Mouse (Mus musculus): ENCODE data around the gene Itih1.

Gene Itih1

GRCm38 (mm10) chr14:30943038-30943437 is at the start of gene Itih1:
Itih1 (minus strand) TSS chr14:30943289.
- DNase-seq (ENCODE audit: low spot score): no peak

- no peak for DNase-seq (ENCODE audit: low spot score)
Observed at GRCm38 (mm10) chr14:30976222-30976621, 33.1 kb upstream of the Itih1 start.

GRCm38 (mm10) chr14:30974204-30974603 is 31.1 kb upstream of the Itih1 start:
- peak; percentile 69 for DNase-seq (ENCODE audit: low spot score)

- no peak for DNase-seq (ENCODE audit: low spot score)
Observed at GRCm38 (mm10) chr14:30960366-30960765, 17.3 kb upstream of the Itih1 start.

GRCm38 (mm10) chr14:30959031-30959430 is 15.9 kb upstream of the Itih1 start:
- DNase-seq (ENCODE audit: low spot score): no peak

GRCm38 (mm10) chr14:30958517-30958916 is 15.4 kb upstream of the Itih1 start:
- DNase-seq (ENCODE audit: low spot score): no peak

GRCm38 (mm10) chr14:30951154-30951825 is 8.2 kb upstream of the Itih1 start, which contains the start of gene Nek4:
Nek4 (plus strand) TSS chr14:30951377.
- DNase-seq (ENCODE audit: low spot score): peak; percentile 88

- no peak for DNase-seq (ENCODE audit: low spot score)
Observed at GRCm38 (mm10) chr14:30949986-30950385, 6.9 kb upstream of the Itih1 start.

GRCm38 (mm10) chr14:30944745-30945144 is 1.7 kb upstream of the Itih1 start:
- no peak for DNase-seq (ENCODE audit: low spot score)

- peak; percentile 76 for DNase-seq (ENCODE audit: low spot score)
Observed at GRCm38 (mm10) chr14:30943860-30944674, 978 bp upstream of the Itih1 start.

- DNase-seq (ENCODE audit: low spot score): no peak
Observed at GRCm38 (mm10) chr14:30942254-30942653, 835 bp downstream of the Itih1 start.

GRCm38 (mm10) chr14:30933351-30933750 is 9.7 kb downstream of the Itih1 start:
- no peak for DNase-seq (ENCODE audit: low spot score)

- no peak for DNase-seq (ENCODE audit: low spot score)
Observed at GRCm38 (mm10) chr14:30930386-30930785, 12.7 kb downstream of the Itih1 start.

GRCm38 (mm10) chr14:30925492-30925891 is 17.6 kb downstream of the Itih1 start:
- no peak for DNase-seq (ENCODE audit: low spot score)

- DNase-seq (ENCODE audit: low spot score): no peak
Observed at GRCm38 (mm10) chr14:30923375-30924105, 19.5 kb downstream of the Itih1 start, which contains the start of gene Itih3. Itih3 (minus strand) TSS chr14:30923760.

GRCm38 (mm10) chr14:30922053-30922670 is 20.9 kb downstream of the Itih1 start:
- DNase-seq (ENCODE audit: low spot score): peak; percentile 57

- no peak for DNase-seq (ENCODE audit: low spot score)
Observed at GRCm38 (mm10) chr14:30916516-30916915, 26.6 kb downstream of the Itih1 start.

- DNase-seq (ENCODE audit: low spot score): no peak
Observed at GRCm38 (mm10) chr14:30913404-30913803, 29.7 kb downstream of the Itih1 start.

- DNase-seq (ENCODE audit: low spot score): no peak
Observed at GRCm38 (mm10) chr14:30912641-30913040, 30.4 kb downstream of the Itih1 start.

GRCm38 (mm10) chr14:30911141-30911540 is 31.9 kb downstream of the Itih1 start:
- peak; percentile 51 for DNase-seq (ENCODE audit: low spot score)

- DNase-seq (ENCODE audit: low spot score): peak; percentile 47
Observed at GRCm38 (mm10) chr14:30907814-30908265, 35.2 kb downstream of the Itih1 start.

- no peak for DNase-seq (ENCODE audit: low spot score)
Observed at GRCm38 (mm10) chr14:30906001-30906400, 37.1 kb downstream of the Itih1 start.
